Mouse (Mus musculus) G1E (cell line): ENCODE measurements around the gene Limd2.

Source experiments
- CTCF ChIP-seq: IDR thresholded peaks from 2 replicates; pipeline ENCODE4 v1.5.1; 2012; ENCODE audit warnings: low read depth, low read length, inconsistent platforms, mixed read lengths
- GATA1 ChIP-seq: IDR thresholded peaks from 2 replicates; pipeline ENCODE4 v1.6.1; 2012; ENCODE audit warnings: borderline replicate concordance, low read length, inconsistent platforms, mixed read lengths
- TAL1 ChIP-seq: conservative IDR thresholded peaks from 2 replicates; pipeline ENCODE4 v1.6.1; 2012; ENCODE audit warnings: low read depth, low read length, inconsistent platforms, mixed read lengths

DNA sequence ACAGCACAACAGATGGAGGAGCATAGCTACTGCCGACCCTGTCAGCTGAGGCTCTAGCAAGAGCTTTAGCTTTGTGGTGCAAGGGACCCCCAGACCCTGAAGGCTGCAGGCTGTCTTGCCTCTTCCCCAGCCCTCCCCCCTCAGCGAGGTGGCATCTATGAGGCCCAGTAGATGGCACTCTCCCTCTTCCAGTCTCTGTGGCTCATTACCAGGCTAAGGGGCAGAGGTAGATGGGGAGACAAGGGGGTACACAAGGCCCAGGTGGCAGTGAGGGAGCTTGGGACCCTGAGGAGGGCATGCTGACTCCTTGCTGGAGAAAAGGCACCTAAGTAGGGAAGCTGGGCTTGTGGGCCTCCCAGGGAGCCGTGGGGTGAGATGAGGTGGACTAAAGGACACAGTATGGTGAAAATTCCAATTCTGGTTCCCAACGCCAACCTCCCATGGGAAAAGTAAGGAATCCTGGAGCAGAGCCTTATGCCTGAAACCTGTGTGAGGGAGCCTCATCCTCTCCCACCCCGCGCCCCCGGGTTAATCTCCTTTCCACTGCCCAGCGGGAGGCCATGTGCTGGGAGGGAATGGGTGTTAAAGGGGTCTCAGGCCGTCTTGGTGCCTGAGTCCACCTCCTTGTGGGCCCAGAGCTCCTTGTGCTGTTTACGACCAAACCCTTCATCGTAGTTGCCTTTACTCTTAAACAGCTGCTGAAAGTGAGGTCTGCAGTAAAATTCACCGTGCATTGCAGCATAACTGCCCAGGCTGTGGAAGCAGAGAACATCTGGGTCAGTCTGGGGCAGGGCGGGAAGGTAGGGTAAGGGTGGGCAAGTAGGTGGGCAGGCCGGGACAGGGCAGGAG is 2.4 kb downstream of the Limd2 start:
- 0 out of 2 replicates have a peak, but pooled peaks have one; percentile 11 for TF ChIP-seq CTCF
- no peak for TF ChIP-seq TAL1
- TF ChIP-seq GATA1 = no peak
